Mouse (Mus musculus) effector memory CD4-positive, alpha-beta T cell, adult 5 months (primary cell): ENCODE measurements around the gene Zfyve27. TPM values are rescaled to one million over a fixed set of nuclear protein-coding genes. Genes with fewer than 3 reads are reported as not detected.

Source experiments
- polyA plus RNA-seq: library from polyadenylated mRNA; unstranded; fragments of 100-300 nt; shearing (Covaris generic); gene quantifications from one replicate; pipeline ENCODE4 v1.2.1, GENCODE M21; 2017

Gene Zfyve27
- polyA plus RNA-seq = 62.3 TPM

DNA sequence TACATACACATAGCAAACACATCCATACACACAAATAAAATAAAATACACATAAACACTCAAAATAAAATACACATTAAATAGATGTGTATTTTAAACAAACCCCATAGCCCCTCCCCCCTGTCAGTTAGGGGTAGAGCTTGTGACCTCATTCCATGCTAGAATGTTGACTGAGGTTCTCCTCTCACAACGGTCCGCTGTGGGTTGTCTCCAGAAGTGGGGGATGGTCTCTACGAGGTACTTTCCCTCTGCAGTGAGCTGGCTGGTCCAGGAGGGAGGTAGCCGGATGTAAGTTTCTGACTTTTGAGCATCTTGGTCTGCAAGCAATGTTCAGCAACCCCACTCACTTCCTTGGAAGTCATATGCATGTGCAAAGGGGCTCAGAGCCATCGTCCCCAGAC is at the start of gene Zfyve27:
Gene Zfyve27, plus strand, starts transcription at position 188 of the 400 bp plus-strand sequence.

DNA sequence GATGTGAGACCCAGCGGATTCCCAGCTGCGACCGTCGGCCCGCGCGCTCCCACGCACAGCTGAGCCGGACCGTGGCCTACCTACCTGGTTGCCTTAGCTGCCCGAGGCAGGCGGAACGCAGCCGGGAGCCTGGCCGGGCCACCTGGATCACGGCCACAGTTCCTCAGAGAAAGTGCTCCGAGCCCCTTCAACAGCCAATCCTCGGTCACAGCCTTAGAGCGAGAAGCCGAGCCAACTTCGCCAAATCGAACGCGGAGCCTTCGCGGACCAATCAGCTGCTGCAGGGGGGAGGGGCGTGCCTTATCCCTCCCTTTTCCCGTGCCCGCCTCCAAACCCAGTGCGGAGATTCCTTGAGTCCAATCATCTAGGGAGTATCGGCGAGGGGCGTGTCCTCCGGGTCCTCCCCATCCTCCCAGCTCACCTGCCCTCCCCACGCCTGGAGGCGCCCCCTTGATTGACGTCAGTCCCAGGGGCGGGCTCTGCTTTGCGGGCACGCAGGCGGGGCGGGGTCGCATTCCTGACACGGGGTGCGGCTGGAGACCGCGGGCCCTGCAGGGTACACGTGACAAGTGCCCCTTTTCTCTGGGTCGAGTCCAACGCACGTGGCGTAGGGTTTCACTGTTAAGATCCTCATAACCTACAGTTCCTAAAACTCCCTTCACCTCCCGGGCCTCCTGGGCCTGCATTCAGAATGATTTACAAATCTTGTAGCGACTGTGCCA is 34.8 kb upstream of the Zfyve27 start, which contains the start of gene Avpi1:
Gene Avpi1, minus strand, starts transcription at position 273 of the 722 bp plus-strand sequence.

DNA sequence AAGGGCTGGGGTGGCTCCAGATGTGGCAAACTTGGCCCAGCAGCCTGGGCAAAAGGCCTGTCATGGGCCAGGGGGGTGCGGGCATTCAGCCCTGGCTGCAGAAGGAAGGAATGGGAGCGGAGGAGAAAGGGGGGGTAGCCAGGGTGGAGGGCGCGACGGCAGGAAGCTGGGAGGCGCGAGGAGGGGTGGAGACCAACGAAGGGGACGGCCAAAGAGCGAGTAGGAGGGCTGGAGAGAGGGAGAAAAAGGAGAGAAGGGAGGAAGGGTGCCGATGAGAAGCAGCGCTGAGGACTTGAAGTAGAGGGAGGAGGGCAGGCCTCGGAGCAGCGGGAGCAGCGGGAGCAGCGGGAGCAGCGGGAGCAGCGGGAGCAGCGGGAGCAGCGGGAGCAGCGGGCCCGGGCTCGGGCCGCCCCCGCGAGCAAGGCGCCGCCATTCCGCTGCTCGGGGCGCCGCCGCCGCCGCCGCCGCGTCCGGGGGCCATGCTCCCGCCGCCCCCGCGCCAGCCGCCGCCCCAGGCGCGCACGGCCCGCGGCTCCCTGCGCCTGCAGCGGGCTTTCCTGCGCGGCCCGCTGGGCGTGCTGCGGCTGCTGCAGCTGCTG is 16.5 kb upstream of the Zfyve27 start, which contains the start of gene Marveld1:
Gene Marveld1, plus strand, starts transcription at position 231 of the 599 bp plus-strand sequence.

DNA sequence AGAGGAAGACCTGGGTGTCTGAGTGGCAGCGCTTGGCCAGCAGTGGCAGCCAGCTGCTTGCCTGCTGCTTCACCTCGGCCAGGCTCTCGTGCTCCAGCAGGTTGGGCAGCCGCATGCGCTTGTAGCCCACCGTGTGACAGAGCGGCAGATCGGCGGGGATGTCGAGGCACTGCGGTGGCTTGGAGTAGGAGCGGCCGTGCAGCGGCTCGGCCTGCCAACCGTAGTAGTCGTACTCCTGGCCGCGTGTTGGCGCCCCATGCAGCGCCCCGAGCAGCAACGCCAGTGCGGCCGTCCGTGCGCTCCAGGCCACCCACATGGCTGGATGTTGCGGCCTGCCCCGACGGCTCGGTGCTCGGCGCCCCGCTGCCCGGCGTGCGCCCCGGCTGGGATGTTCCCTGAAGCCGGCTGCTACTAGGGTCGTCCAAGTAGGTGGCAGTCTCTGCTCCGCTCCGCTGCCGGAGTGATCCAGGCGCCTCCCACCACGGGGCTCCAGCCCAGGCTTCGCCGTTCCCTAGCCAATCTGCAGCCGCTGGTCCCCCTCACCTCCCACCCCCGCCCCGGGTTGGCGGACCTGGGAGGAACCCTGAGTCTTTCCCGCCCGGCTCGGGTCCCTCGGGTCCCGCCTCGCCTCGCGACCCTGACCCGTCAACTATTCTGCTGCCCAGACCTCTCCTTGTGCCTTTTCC is 38.1 kb downstream of the Zfyve27 start, which contains the start of gene Sfrp5:
Gene Sfrp5, minus strand, starts transcription at position 557 of the 686 bp plus-strand sequence.

Other genes starting within 250 kb of the Zfyve27 start
- 61.7 TPM for gene Exosc1, start 230.5 kb upstream of the Zfyve27 start, polyA plus RNA-seq
- gene Zdhhc16, start 230.5 kb upstream of the Zfyve27 start, polyA plus RNA-seq = 32.4 TPM
- gene Mms19, start 182.8 kb upstream of the Zfyve27 start, polyA plus RNA-seq = 57.3 TPM
- 5.6 TPM for gene Ubtd1, start 182.2 kb upstream of the Zfyve27 start, polyA plus RNA-seq
- not detected for gene Ankrd2, start 128.0 kb upstream of the Zfyve27 start, polyA plus RNA-seq
- gene Hoga1, start 118.3 kb upstream of the Zfyve27 start, polyA plus RNA-seq = not detected
- not detected for gene 4933411K16Rik, start 111.7 kb upstream of the Zfyve27 start, polyA plus RNA-seq
- gene Morn4, start 77.6 kb upstream of the Zfyve27 start, polyA plus RNA-seq = 1.9 TPM
- 57.2 TPM for gene Pi4k2a, start 73.5 kb upstream of the Zfyve27 start, polyA plus RNA-seq
- 33.8 TPM for gene Avpi1, start 34.9 kb upstream of the Zfyve27 start, polyA plus RNA-seq
- gene Marveld1, start 16.6 kb upstream of the Zfyve27 start, polyA plus RNA-seq = 18.7 TPM
- not detected for gene Sfrp5, start 38.3 kb downstream of the Zfyve27 start, polyA plus RNA-seq
- gene Golga7b, start 83.6 kb downstream of the Zfyve27 start, polyA plus RNA-seq = not detected